Mouse (Mus musculus) liver, postnatal 0 days (tissue): ENCODE results near the gene Pitpnm1. TPM values are rescaled to one million over a fixed set of nuclear protein-coding genes. Genes with fewer than 3 reads are reported as not detected.
"Not testable (repeated sequence)": the region's sequence is repeated elsewhere in the genome, so short reads cannot be mapped to it uniquely, and the experiment has no call there.

Source experiments
- ATAC-seq: fragments of 200-750 bp; cut with Nextera tagmentation; 2 replicates; pipeline ENCODE4 v1.8.0; 2017; ENCODE audit warnings: mild to moderate bottlenecking, moderate library complexity
- DNase-seq: peaks from one replicate; pipeline ENCODE4 v3.0.0-alpha.2; 2016
- H3K27ac ChIP-seq: fragments of 300-500 bp; sonication (generic); 2 replicates; pipeline ENCODE4 v1.5.1; 2014; ENCODE audit warnings: antibody characterized with exemption, moderate library complexity, mild to moderate bottlenecking, low read depth
- H3K27me3 ChIP-seq: fragments of 300-500 bp; sonication (generic); 2 replicates; pipeline ENCODE4 v1.6.1; 2014; ENCODE audit warnings: low read length, control low read depth, mixed read lengths; ENCODE audit not compliant: insufficient read depth
- H3K36me3 ChIP-seq: fragments of 300-500 bp; sonication (generic); replicated peaks from 2 replicates; pipeline ENCODE4 v1.6.1; 2014; ENCODE audit warnings: mild to moderate bottlenecking, control low read depth, low read length, moderate library complexity, mixed read lengths; ENCODE audit not compliant: insufficient read depth
- H3K4me1 ChIP-seq: fragments of 300-500 bp; sonication (generic); 2 replicates; pipeline ENCODE4 v1.6.1; 2014; ENCODE audit warnings: antibody characterized with exemption, mild to moderate bottlenecking, control low read depth; ENCODE audit not compliant: insufficient read depth
- H3K4me2 ChIP-seq: fragments of 300-500 bp; sonication (generic); 2 replicates; pipeline ENCODE4 v1.6.1; 2014; ENCODE audit warnings: low read depth, mild to moderate bottlenecking, low read length, moderate library complexity, mixed read lengths
- H3K4me3 ChIP-seq: fragments of 300-500 bp; sonication (generic); 2 replicates; pipeline ENCODE4 v1.5.1; 2014; ENCODE audit warnings: low read depth, low read length
- H3K9ac ChIP-seq: fragments of 300-500 bp; sonication (generic); replicated peaks from 2 replicates; pipeline ENCODE4 v1.6.1; 2014; ENCODE audit warnings: mild to moderate bottlenecking, moderate library complexity
- H3K9me3 ChIP-seq: fragments of 300-500 bp; sonication (generic); 2 replicates; pipeline ENCODE4 v1.6.1; 2016; ENCODE audit warnings: mild to moderate bottlenecking, control low read depth, low read length, mixed read lengths
- CTCF ChIP-seq: sonication (generic); IDR thresholded peaks from 2 replicates; pipeline ENCODE4 v1.5.1; 2016; ENCODE audit warnings: antibody characterized with exemption, low read depth
- EP300 ChIP-seq: IDR thresholded peaks from 2 replicates; pipeline ENCODE4 v1.6.1; 2016; ENCODE audit warnings: antibody characterized with exemption, low read depth, mild to moderate bottlenecking
- WGBS: fragments of 180-500 bp; shearing (Covaris S2); extraction: QIAGEN DNeasy Blood & Tissue Kit; methylation state at CpG from one replicate; pipeline ENCODE4 v1.1.7; 2014; ENCODE audit not compliant: insufficient replicate concordance; 5-methylcytosine and 5-hydroxymethylcytosine counted together
- polyA plus RNA-seq: library from polyadenylated mRNA; unstranded; fragments of >200 nt; fragmentation: Nextera tagmentation; extraction: Ambion mirVana; gene quantifications from 2 replicates; pipeline ENCODE4 v1.2.1, GENCODE M21; 2015

Pitpnm1 gene
- polyA plus RNA-seq, 1 experiment from 2014 or later = 7.4 TPM

- peak within 1 kb of the TSS; percentile 36 for H3K4me3 ChIP-seq
These were observed 40.6 kb upstream of the Pitpnm1 start, which contains the start of gene Gstp3 for GRCm38 (mm10) chr19:4059069-4059740. TSS of gene Gstp3 (minus strand) at chr19:4059569.

GRCm38 (mm10) chr19:4060044-4060898, 39.5 kb upstream of the Pitpnm1 start:
- peak; percentile 46 for ATAC-seq
- H3K9ac ChIP-seq, H3K36me3 ChIP-seq, H3K27me3 ChIP-seq, H3K4me2 ChIP-seq, H3K9me3 ChIP-seq, H3K4me3 ChIP-seq: not testable (repeated sequence)
- Histone ChIP-seq H3K4me1 (peaks cover 34% of the 10 kb centered on the region), H3K27ac (peak overlapping the region; percentile 93)
- 88% methylated on average over 8 of the region's 8 CpGs for WGBS
- TF ChIP-seq CTCF = peak; percentile 42
- TF ChIP-seq EP300 = peak; percentile 52
- peak; percentile 60 for DNase-seq

More at GRCm38 (mm10) chr19:4059069-4059740, 40.6 kb upstream of the Pitpnm1 start, which contains the start of gene Gstp3:
- ATAC-seq (peak; percentile 59), DNase-seq (peak; percentile 81)
- Histone ChIP-seq H3K27me3 (no peaks in the 10 kb centered on the region), H3K27ac (peak within 1 kb of the TSS; percentile 93), H3K4me1 (peaks cover 35% of the 10 kb centered on the region), H3K9me3 (no peaks in the 10 kb centered on the region), H3K4me2 (peak within 1 kb of the TSS; percentile 71), H3K36me3 (no peaks in the 10 kb centered on the region), H3K9ac (peak within 1 kb of the TSS; percentile 60)
- no peak for TF ChIP-seq CTCF
- TF ChIP-seq EP300 = peak; percentile 87
- 20% methylated on average over 15 of the region's 15 CpGs for WGBS

GRCm38 (mm10) chr19:4060899-4061465, 38.8 kb upstream of the Pitpnm1 start:
- no peak overlapping the region for H3K4me2 ChIP-seq
- H3K9me3 ChIP-seq = no peaks in the 10 kb centered on the region
- peak; percentile 73 for ATAC-seq
- no peak overlapping the region for H3K4me3 ChIP-seq
- 76% methylated on average over 6 of the region's 6 CpGs for WGBS
- peaks cover 28% of the 10 kb centered on the region for H3K4me1 ChIP-seq
- H3K27me3 ChIP-seq = no peaks in the 10 kb centered on the region
- H3K27ac ChIP-seq = peak overlapping the region; percentile 81
- no peak overlapping the region for H3K9ac ChIP-seq
- no peaks in the 10 kb centered on the region for H3K36me3 ChIP-seq
- peak; percentile 50 for DNase-seq
- no peak for TF ChIP-seq CTCF
- no peak; the same call in 1 of the 2 replicates for TF ChIP-seq EP300

- H3K9me3 ChIP-seq, DNase-seq: not testable (repeated sequence)
- peaks cover 15% of the 10 kb centered on the region for H3K4me1 ChIP-seq
These were observed 36.4 kb upstream of the Pitpnm1 start for GRCm38 (mm10) chr19:4063357-4063756.

GRCm38 (mm10) chr19:4064501-4064900, 35.3 kb upstream of the Pitpnm1 start:
- H3K9ac ChIP-seq = peak overlapping the region; percentile 50
- not testable (repeated sequence) for H3K9me3 ChIP-seq, DNase-seq, H3K27me3 ChIP-seq, H3K27ac ChIP-seq, H3K4me2 ChIP-seq, ATAC-seq, H3K4me3 ChIP-seq, H3K36me3 ChIP-seq, H3K4me1 ChIP-seq
- no CpG with 5 or more reads among the region's 11 CpGs for WGBS

More at GRCm38 (mm10) chr19:4063357-4063756, 36.4 kb upstream of the Pitpnm1 start:
- H3K36me3 ChIP-seq, H3K4me3 ChIP-seq, H3K9ac ChIP-seq, ATAC-seq, H3K27me3 ChIP-seq, H3K4me2 ChIP-seq: not testable (repeated sequence)
- WGBS = 36% methylated on average over 2 of the region's 4 CpGs
- H3K27ac ChIP-seq = peak overlapping the region; percentile 80

GRCm38 (mm10) chr19:4066280-4066679, 33.5 kb upstream of the Pitpnm1 start:
- H3K27ac ChIP-seq = peak overlapping the region; percentile 93
- no peak for DNase-seq
- peak; percentile 56 for ATAC-seq

More at GRCm38 (mm10) chr19:4066280-4066679, 33.5 kb upstream of the Pitpnm1 start:
- Histone ChIP-seq H3K9ac (no peak overlapping the region; the same call in 1 of the 2 replicates), H3K9me3 (no peaks in the 10 kb centered on the region), H3K4me2 (no peak overlapping the region), H3K27me3 (no peaks in the 10 kb centered on the region), H3K36me3 (no peaks in the 10 kb centered on the region), H3K4me3 (no peak overlapping the region), H3K4me1 (peaks cover 10% of the 10 kb centered on the region; the same call in 1 of the 2 replicates)
- 62% methylated on average over 6 of the region's 6 CpGs for WGBS
- TF ChIP-seq CTCF (no peak), EP300 (no peak)
